Mouse (Mus musculus) embryo, embryonic 10.5 days (tissue): ENCODE measurements around the gene A630010A05Rik.
"Not testable (repeated sequence)": the region's sequence is repeated elsewhere in the genome, so short reads cannot be mapped to it uniquely, and the experiment has no call there.

Experiments
- DNase-seq: peaks from one replicate; pipeline ENCODE4 v3.0.0-alpha.2; 2015; ENCODE audit warnings: low spot score

Gene A630010A05Rik

GRCm38 (mm10) chr16:14562017-14562416 is at the start of gene A630010A05Rik:
Gene A630010A05Rik (plus strand): TSS chr16:14562317.
- no peak for DNase-seq

- no peak for DNase-seq
Observed at GRCm38 (mm10) chr16:14535766-14536165, 26.4 kb upstream of the A630010A05Rik start.

- DNase-seq = not testable (repeated sequence)
Observed at GRCm38 (mm10) chr16:14557191-14557590, 4.9 kb upstream of the A630010A05Rik start.
